Mouse (Mus musculus): Measurements from ENCODE around the gene Sh2d1b1. TPM values are rescaled to one million over a fixed set of nuclear protein-coding genes. Genes with fewer than 3 reads are reported as not detected.

The Sh2d1b1 gene
- polyA plus RNA-seq, 1 experiment from 2014 or later: 0.09 TPM

- H3K4me2 ChIP-seq: no peak overlapping the region
- no peaks in the 10 kb centered on the region for H3K27me3 ChIP-seq
- no peaks in the 10 kb centered on the region for H3K36me3 ChIP-seq
- no peaks in the 10 kb centered on the region for H3K4me1 ChIP-seq (replicated peaks)
- no peak overlapping the region for H3K4me3 ChIP-seq
- no peak overlapping the region for H3K9ac ChIP-seq
- no peak for ATAC-seq (ENCODE audit: low FRiP score, low read depth)
- no peak overlapping the region for H3K27ac ChIP-seq (replicated peaks)
- no peaks in the 10 kb centered on the region for H3K9me3 ChIP-seq
- 61% methylated on average over 15 of the region's 15 CpGs for WGBS
Measured at GRCm38 (mm10) chr1:170294786-170295570, 17.9 kb downstream of the Sh2d1b1 start.

DNA sequence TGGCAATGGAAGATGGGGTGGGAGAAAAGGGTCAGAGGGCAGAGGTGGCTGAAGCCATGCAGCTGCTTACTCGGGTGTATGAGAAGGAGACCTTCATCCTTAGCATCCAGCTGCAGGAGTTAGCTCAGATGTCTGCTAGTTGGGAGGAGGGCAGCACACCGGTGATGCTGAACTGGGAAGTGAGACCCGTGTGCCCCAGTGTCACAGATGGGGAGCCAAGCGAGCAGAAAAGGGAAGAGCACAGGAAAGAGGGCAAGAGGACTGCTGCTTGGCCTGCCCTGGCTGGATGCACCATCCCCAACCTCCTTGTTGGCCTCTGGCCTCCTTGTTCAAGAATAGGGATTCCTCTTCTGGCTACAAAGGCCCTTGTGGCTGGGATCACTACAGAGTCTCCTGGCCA lies 22.4 kb downstream of the Sh2d1b1 start:
- no peak overlapping the region for H3K9ac ChIP-seq
- H3K9me3 ChIP-seq: no peaks in the 10 kb centered on the region
- no peaks in the 10 kb centered on the region for H3K27me3 ChIP-seq
- no peak overlapping the region for H3K4me2 ChIP-seq
- H3K4me3 ChIP-seq: no peak overlapping the region
- ATAC-seq (ENCODE audit: low FRiP score, low read depth): no peak
- no peaks in the 10 kb centered on the region for H3K4me1 ChIP-seq (replicated peaks)
- 74% methylated on average over 4 of the region's 4 CpGs for WGBS
- H3K36me3 ChIP-seq: no peaks in the 10 kb centered on the region
- no peak overlapping the region for H3K27ac ChIP-seq (replicated peaks)

GRCm38 (mm10) chr1:170301686-170302085 lies 24.6 kb downstream of the Sh2d1b1 start:
- Histone ChIP-seq H3K27ac (replicated peaks) (no peak overlapping the region), H3K9ac (no peak overlapping the region), H3K4me3 (no peak overlapping the region), H3K27me3 (no peaks in the 10 kb centered on the region), H3K4me1 (replicated peaks) (no peaks in the 10 kb centered on the region), H3K4me2 (no peak overlapping the region), H3K36me3 (no peaks in the 10 kb centered on the region), H3K9me3 (no peaks in the 10 kb centered on the region)
- ATAC-seq (ENCODE audit: low FRiP score, low read depth): no peak
- 94% methylated on average over 9 of the region's 9 CpGs for WGBS

- Histone ChIP-seq H3K9me3 (no peaks in the 10 kb centered on the region), H3K9ac (no peak overlapping the region), H3K4me2 (no peak overlapping the region), H3K27me3 (no peaks in the 10 kb centered on the region), H3K36me3 (no peaks in the 10 kb centered on the region), H3K4me3 (no peak overlapping the region), H3K4me1 (replicated peaks) (no peaks in the 10 kb centered on the region), H3K27ac (replicated peaks) (no peak overlapping the region)
- ATAC-seq (ENCODE audit: low FRiP score, low read depth): no peak
- WGBS: 71% methylated on average over 6 of the region's 6 CpGs
Measured at GRCm38 (mm10) chr1:170302456-170302855, 25.3 kb downstream of the Sh2d1b1 start.

GRCm38 (mm10) chr1:170303103-170303502 lies 26.0 kb downstream of the Sh2d1b1 start:
- Histone ChIP-seq H3K4me2 (no peak overlapping the region), H3K36me3 (no peaks in the 10 kb centered on the region), H3K27ac (replicated peaks) (no peak overlapping the region), H3K9me3 (no peaks in the 10 kb centered on the region), H3K9ac (no peak overlapping the region), H3K4me1 (replicated peaks) (no peaks in the 10 kb centered on the region), H3K4me3 (no peak overlapping the region), H3K27me3 (no peaks in the 10 kb centered on the region)
- ATAC-seq (ENCODE audit: low FRiP score, low read depth): no peak
- 39% methylated on average over 6 of the region's 6 CpGs for WGBS

GRCm38 (mm10) chr1:170305002-170305401 lies 27.9 kb downstream of the Sh2d1b1 start:
- Histone ChIP-seq H3K36me3 (no peaks in the 10 kb centered on the region), H3K27me3 (no peaks in the 10 kb centered on the region), H3K4me1 (replicated peaks) (no peaks in the 10 kb centered on the region), H3K4me3 (no peak overlapping the region), H3K27ac (replicated peaks) (no peak overlapping the region), H3K4me2 (no peak overlapping the region), H3K9me3 (no peaks in the 10 kb centered on the region), H3K9ac (no peak overlapping the region)
- ATAC-seq (ENCODE audit: low FRiP score, low read depth): no peak
- 93% methylated on average over 10 of the region's 10 CpGs for WGBS

DNA sequence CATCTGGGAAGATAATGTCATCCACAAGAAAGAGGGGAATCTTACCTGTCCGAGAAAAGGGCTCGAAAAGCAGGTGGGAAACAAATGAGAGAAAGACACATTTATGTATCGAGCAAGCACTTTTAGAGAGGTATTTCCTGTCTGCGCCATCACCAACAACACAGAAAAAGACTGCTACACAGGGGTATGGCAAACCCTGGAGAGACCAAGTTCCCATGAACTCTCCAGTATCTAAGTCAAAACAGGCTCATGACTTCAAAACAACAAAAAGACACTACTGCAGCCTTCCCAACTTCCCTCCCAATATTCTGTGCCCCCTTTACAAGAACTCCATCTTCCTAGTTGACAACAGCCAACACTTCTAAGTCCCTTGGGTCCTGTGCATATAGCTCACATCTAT lies 29.1 kb downstream of the Sh2d1b1 start, which contains the start of gene Gm7694:
TSS of gene Gm7694 (minus strand) at position 101 of the 400 bp plus-strand sequence.
- Histone ChIP-seq H3K4me3 (no peak within 1 kb of the TSS), H3K9ac (no peak within 1 kb of the TSS), H3K27ac (replicated peaks) (no peak within 1 kb of the TSS), H3K9me3 (no peaks in the 10 kb centered on the region), H3K4me1 (replicated peaks) (no peaks in the 10 kb centered on the region), H3K36me3 (no peaks in the 10 kb centered on the region), H3K4me2 (no peak within 1 kb of the TSS), H3K27me3 (no peaks in the 10 kb centered on the region)
- ATAC-seq (ENCODE audit: low FRiP score, low read depth): no peak
- WGBS: 95% methylated on average over 4 of the region's 4 CpGs

DNA sequence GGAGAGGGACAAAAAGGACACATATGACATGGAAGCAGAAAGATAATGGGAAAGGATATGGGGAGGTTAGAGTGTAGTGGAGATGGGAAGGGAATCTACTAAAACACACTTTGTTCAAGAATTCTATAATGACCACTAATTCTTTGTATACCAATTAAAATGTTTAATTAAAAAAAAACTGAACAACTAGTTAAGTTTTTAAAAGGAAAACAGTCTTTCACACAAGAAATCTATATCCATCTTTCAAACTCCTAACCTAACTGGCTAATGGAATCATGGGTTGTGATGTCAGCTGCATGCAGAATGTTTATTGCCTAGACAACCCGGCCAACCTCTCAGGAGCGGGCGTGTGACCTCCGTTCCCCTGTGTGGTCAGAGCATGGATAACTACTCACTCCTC lies 31.4 kb downstream of the Sh2d1b1 start, which contains the start of gene Spata46:
TSS of gene Spata46 (plus strand) at position 301 of the 400 bp plus-strand sequence.
- no peak for ATAC-seq (ENCODE audit: low FRiP score, low read depth)
- Histone ChIP-seq H3K27me3 (no peaks in the 10 kb centered on the region), H3K4me1 (replicated peaks) (no peaks in the 10 kb centered on the region), H3K36me3 (no peaks in the 10 kb centered on the region), H3K9ac (no peak within 1 kb of the TSS), H3K9me3 (no peaks in the 10 kb centered on the region), H3K4me2 (no peak within 1 kb of the TSS), H3K4me3 (no peak within 1 kb of the TSS), H3K27ac (replicated peaks) (no peak within 1 kb of the TSS)
- WGBS: 95% methylated on average over 4 of the region's 4 CpGs

- Histone ChIP-seq H3K4me2 (no peak overlapping the region), H3K9me3 (no peaks in the 10 kb centered on the region), H3K27ac (replicated peaks) (no peak overlapping the region), H3K9ac (no peak overlapping the region), H3K27me3 (no peaks in the 10 kb centered on the region), H3K36me3 (no peaks in the 10 kb centered on the region), H3K4me1 (replicated peaks) (no peaks in the 10 kb centered on the region), H3K4me3 (no peak overlapping the region)
- 74% methylated on average over 6 of the region's 6 CpGs for WGBS
- no peak for ATAC-seq (ENCODE audit: low FRiP score, low read depth)
Measured at GRCm38 (mm10) chr1:170311431-170311830, 34.3 kb downstream of the Sh2d1b1 start.

DNA sequence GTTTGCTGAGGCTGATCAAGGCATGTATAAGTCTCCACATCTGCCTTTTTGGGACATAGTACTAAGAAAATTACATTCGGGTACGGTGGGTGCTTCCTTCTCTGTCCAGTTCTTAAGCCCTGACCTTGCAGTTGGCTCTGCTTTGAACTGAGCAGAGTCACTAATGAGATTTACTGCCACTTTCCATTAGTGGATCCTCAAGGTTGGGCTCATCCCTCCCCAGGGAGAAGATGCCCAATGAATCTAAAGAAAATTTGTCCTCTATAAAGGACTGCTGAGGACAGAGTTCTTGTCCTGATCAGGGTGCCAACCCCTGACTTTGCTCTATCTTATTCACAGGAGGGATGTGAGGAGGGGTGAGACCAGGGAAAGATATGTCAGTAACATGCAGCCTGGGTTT lies 44.9 kb downstream of the Sh2d1b1 start:
- WGBS: 85% methylated on average over 2 of the region's 2 CpGs
- Histone ChIP-seq H3K9ac (no peak overlapping the region), H3K36me3 (peaks cover 8% of the 10 kb centered on the region; the same call in 1 of the 2 replicates), H3K27ac (replicated peaks) (no peak overlapping the region), H3K27me3 (no peaks in the 10 kb centered on the region), H3K9me3 (no peaks in the 10 kb centered on the region), H3K4me3 (no peak overlapping the region), H3K4me1 (replicated peaks) (no peaks in the 10 kb centered on the region), H3K4me2 (no peak overlapping the region)
- ATAC-seq (ENCODE audit: low FRiP score, low read depth): no peak

- no peaks in the 10 kb centered on the region for H3K9me3 ChIP-seq
- H3K4me1 ChIP-seq (replicated peaks): no peaks in the 10 kb centered on the region
- no peak overlapping the region for H3K9ac ChIP-seq
- 90% methylated on average over 10 of the region's 10 CpGs for WGBS
- H3K27ac ChIP-seq (replicated peaks): no peak overlapping the region
- no peak overlapping the region for H3K4me2 ChIP-seq
- H3K4me3 ChIP-seq: no peak overlapping the region
- peaks cover 8% of the 10 kb centered on the region; the same call in 1 of the 2 replicates for H3K36me3 ChIP-seq
- H3K27me3 ChIP-seq: no peaks in the 10 kb centered on the region
- ATAC-seq (ENCODE audit: low FRiP score, low read depth): no peak
Measured at GRCm38 (mm10) chr1:170323001-170323400, 45.9 kb downstream of the Sh2d1b1 start.

GRCm38 (mm10) chr1:170324312-170324711 lies 47.2 kb downstream of the Sh2d1b1 start:
- Histone ChIP-seq H3K4me1 (replicated peaks) (no peaks in the 10 kb centered on the region), H3K36me3 (peaks cover 8% of the 10 kb centered on the region; the same call in 1 of the 2 replicates)

More at GRCm38 (mm10) chr1:170324312-170324711, 47.2 kb downstream of the Sh2d1b1 start:
- ATAC-seq (ENCODE audit: low FRiP score, low read depth): no peak
- Histone ChIP-seq H3K9me3 (no peaks in the 10 kb centered on the region), H3K4me2 (no peak overlapping the region), H3K4me3 (no peak overlapping the region), H3K9ac (no peak overlapping the region), H3K27me3 (no peaks in the 10 kb centered on the region), H3K27ac (replicated peaks) (no peak overlapping the region)
- 97% methylated on average over 1 of the region's 1 CpGs for WGBS
